Mouse (Mus musculus) small intestine, adult 2 months (tissue): Measurements from ENCODE around the gene Tubb4b.

Experiments
- CTCF ChIP-seq: fragments of 200-500 bp; IDR thresholded peaks from 2 replicates; pipeline ENCODE4 v1.5.1; 2012; ENCODE audit warnings: low read depth, mild to moderate bottlenecking, control low read depth, inconsistent platforms, low read length, moderate library complexity, mixed read lengths; ENCODE audit not compliant: insufficient replicate concordance, insufficient read length; ENCODE audit errors: extremely low read depth
- POLR2A ChIP-seq: fragments of 200-500 bp; IDR thresholded peaks from 2 replicates; pipeline ENCODE4 v1.6.1; 2012; ENCODE audit warnings: low read depth, mild to moderate bottlenecking, control low read depth, inconsistent platforms, low read length, moderate library complexity

GRCm38 (mm10) chr2:25181891-25182397, 42.6 kb downstream of the Tubb4b start:
- TF ChIP-seq POLR2A (no peak), CTCF (no peak)
